Mouse (Mus musculus) cerebellum, adult 18-20 months (tissue): ENCODE data around the gene Fam171a1.
"Not testable (repeated sequence)": the region's sequence is repeated elsewhere in the genome, so short reads cannot be mapped to it uniquely, and the experiment has no call there.

Source experiments
- DNase-seq, 2 experiments: peaks; one replicate each; pipeline ENCODE4 v3.0.0; 2021

The Fam171a1 gene

GRCm38 (mm10) chr2:3113866-3114265, at the start of gene Fam171a1:
Gene Fam171a1, plus strand, starts transcription at chr2:3114224.
- no peak for DNase-seq

DNA sequence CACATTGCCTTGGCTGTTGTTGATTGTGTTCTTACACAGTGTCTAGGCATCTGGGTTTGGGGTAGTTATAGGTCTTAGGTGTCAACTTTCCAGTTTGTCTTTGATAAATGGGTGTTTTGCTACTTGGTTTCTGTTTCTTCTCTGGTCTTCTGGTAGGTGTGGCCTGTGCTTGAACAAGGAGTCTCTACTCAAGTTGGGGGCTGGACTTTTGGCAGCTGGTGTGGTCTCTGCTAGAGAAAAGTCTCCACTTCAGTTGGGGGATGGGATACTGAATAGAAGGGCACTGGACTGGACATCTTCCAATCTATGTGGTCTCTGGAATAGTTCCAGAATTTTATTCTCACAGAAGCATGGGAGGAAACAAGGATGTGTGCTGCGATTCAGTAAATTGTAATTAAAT, 44.9 kb upstream of the Fam171a1 start:
- no peak for DNase-seq

- not testable (repeated sequence) for DNase-seq
Measured at GRCm38 (mm10) chr2:3088361-3088760, 25.7 kb upstream of the Fam171a1 start.

DNA sequence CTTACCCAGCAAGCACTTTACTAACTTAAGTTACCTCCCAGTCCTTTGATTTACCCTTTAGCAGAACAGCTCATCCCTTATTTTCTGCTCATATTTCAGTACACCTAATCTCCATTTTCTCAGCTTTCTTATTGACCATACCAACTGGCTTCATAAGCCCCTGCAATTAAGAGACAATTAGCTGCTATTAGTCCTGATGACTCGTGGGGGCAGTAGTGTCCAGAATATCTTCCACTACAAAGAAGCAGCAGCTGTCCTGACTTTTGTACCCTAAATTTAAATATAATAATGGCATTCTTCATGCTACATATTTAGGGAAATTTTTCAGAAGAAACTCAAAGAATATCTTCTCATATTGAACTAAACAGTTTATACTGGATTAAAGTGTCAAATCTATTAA, 24.8 kb upstream of the Fam171a1 start:
- DNase-seq: peak; percentile 17 to 26

GRCm38 (mm10) chr2:3096101-3096500, 17.9 kb upstream of the Fam171a1 start:
- DNase-seq: no peak

DNA sequence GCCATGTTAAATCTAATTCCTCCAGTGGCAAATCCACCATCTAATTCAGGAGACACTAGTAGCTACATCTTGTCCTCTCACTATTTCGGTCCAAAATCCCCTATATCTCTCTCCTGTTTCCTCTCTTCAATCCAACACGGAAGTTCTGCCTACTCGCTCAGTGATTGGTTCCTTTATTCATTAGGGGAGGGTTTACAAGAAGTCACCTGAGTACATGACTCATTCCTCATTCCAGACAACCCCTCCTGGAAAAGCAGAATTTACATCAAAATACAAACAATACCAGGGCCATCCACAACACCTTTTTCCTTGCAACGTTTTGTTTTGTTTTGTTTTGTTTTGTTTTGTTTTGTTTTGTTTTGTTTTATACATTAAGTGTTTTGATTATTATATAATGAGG, 14.1 kb upstream of the Fam171a1 start:
- no peak for DNase-seq

DNA sequence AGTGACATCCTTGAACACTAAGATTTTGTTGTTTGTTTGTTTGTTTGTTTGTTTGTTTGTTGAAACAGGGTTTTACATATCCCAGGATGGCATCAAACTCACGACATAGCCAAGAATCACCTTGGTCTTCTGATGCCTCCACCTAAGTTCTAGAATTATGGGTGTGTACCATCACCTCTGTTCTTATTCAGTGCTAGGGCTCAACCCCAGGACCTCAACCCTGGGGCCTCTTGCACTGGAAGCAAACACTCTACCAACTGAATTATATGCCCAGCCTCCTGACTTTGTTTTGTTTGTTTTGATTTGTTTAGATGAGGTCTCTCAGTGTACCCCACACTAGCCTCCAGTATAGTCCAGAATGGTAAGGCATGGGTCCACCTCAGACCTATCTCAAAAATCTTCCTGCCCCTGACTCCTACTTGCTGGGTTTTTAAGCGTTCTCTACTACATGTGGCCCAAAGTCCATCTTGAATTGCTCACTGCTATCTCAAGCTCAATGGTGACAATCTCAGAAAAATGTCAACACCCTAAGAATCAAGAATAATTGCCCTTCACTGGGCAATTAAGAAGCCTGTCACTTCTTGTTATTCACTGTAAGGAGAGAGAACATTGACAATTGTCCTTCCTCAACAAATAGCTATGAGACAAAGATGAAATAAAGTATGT, 12.6 kb upstream of the Fam171a1 start:
- DNase-seq: no peak

DNA sequence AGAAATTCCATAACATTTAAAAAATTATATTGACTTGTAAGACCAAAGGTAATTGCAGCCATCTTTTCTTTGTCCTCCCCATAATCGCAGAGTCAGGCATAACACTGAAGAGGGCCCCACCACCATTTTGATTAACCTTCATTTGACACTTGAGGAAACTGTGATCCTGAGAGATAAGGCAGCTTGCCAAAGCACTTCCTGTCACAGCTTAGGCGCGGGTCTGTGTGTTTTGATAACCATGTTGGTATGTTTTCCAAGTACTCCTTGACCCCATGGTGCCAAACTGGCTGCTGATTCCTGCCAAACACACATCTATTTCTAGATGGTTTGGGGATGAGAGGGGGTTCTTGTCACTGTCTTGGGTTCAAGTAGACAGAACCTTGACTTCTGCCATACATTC, 11.7 kb upstream of the Fam171a1 start:
- no peak for DNase-seq

DNA sequence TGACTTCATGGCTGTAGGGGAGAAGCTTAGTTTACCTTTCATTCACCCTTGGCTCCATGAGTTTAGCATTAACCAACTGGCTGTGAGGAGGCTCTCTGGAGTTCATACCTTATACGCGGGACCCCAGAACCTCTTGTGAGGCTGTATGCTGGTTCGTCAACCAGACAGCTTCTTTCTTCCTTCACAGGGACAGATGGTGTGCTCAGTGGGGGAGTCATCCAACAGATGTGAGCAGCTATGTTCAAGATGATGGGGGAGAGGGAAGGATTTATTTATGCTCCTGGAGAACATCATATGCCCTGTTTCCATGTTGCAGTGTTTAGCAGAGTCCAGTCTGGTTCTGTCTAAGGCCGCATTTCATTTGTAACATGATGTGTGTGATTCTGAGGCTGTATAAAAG, 6.6 kb upstream of the Fam171a1 start:
- no peak for DNase-seq

DNA sequence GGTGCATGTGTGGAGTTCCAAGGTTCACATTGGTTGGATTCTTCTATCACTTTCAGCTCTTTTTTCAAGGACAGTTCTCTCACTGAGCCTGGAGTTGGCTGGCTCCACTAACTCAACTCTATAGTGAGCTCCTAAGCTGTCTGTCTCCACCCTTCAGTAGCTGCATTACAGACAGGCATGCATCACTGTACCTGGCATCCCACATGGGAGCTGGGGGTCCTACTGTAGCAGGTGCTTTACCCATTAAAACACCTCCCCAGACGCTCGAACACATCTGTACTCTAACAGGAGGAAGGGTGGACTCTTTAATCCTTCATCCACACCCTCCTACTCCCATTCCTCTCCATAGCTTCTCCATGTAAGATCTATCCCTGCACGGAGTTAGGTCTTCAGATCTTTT, 5.6 kb upstream of the Fam171a1 start:
- DNase-seq: no peak

GRCm38 (mm10) chr2:3108834-3109233, 5.2 kb upstream of the Fam171a1 start:
- DNase-seq: no peak

DNA sequence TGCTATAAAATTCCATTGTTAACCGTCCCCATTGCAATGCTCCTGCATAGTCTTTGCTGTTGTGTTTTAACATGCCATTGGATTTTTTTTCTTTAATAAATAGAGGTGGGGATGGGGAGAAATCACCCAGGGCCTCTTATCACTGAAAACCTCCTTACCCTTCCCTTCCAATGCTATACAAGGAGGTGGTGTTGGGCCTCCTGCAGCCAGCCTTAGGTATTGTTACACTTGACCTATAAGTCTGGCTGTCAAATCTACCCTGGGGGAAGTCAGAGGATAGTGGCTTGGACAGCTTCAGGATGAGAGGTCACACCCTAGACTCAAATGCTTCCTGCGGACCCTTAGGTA, 3.8 kb downstream of the Fam171a1 start:
- DNase-seq: no peak

DNA sequence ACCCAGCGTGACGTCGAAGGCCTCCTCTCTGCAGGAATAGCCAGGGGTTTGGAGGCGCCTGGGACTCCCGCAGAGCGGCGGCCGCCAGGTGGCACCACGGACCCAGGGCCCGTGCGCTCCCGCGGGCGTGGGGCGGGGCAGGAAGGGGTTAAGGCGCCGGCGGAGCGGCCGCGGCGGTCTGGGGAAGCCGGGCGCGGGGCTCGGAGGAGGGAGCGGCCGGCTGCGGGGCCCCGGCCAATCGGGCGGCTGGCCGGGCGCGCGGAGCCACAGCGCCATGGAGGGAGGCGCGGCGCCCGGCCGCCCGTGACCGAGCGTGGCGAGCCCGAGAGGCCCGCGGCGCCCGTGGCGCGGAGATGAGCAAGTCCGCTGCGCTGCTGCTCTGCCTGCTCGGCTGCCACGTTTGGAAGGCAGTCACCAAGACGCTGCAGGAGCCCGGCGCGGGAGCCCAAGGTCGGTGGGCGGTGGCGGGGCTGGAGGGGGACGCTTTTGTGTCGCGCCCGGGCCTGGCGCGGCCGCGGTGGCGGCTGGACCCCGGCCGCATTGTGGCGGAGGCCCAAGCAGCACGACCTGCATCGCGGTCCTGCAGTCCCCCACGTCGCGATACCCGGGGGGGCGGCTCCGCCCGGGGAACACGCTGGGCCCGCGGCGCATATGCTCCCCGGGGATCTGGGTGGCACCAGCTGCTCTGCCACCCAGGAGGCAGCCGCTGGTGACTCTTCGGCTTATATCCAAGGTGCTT, 4.3 kb downstream of the Fam171a1 start:
- DNase-seq: peak; percentile 83 to 91

DNA sequence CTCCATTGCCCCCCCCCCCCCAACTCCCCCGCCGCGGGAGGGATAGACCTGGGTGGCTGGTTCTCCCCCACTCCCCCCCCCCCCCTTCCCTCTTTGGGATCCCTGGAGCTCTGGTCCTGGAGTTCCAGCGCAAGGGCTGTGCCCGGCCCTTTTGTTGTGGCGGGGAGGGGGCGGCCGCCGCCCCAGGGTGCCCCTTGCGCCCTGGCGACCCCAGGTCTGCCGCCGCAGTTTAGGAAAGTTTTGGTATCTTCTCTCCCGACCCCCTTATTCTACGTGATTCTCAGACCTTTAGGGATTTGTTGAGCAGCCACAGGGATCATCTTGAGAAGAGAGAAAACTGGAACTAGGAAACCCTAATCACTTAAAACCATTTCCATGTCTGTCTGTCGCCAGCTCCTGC, 4.9 kb downstream of the Fam171a1 start:
- peak in 1 of 2 experiments; percentile 14 for DNase-seq

DNA sequence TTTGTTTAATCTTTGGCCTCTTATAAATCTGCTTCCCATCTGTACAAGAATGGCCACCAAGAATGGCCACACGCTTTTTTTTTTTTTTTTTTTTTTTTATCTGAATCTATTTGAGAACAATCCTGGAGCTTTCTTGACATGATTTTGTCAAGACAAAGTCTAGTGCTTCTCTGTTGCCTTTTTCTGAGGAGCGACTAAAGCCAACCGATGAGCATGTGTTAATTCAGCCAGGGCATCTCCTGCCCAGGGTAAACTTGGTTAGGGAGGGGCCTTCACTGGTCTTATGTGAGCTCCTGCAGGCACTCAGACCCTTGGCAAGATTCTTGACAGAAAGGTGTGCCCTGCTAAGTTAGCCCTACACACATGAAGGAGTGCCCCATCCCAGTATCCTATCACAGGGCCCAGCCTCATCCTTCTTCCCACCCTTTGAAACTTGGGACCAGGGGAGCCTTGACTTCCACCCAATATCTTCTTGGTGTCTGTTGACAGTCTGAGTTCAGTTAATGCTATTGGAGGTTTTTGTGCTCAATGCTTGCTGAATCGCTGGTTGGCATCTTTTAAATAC, 5.4 kb downstream of the Fam171a1 start:
- peak in 1 of 2 experiments; percentile 22 for DNase-seq

DNA sequence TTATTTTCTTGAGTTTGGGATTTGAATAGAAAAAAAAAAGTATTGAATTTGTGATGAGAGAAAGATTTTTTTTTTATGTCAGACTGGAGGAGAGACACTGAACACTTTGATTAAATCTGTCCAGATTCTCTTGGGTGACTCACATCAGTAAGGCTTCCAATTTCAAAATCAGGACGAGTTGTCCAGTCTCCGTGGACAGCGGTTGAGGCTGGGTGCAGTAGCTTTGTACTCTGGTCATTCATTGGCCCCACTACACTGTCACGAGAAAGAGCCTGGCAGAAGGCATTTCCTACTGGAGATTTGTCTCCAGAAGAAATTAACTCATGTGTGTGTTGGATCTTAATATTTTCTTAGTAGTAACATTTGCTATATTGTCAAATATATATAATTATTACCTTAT, 8.5 kb downstream of the Fam171a1 start:
- DNase-seq: no peak

GRCm38 (mm10) chr2:3127256-3127883, 13.3 kb downstream of the Fam171a1 start:
- no peak for DNase-seq

DNA sequence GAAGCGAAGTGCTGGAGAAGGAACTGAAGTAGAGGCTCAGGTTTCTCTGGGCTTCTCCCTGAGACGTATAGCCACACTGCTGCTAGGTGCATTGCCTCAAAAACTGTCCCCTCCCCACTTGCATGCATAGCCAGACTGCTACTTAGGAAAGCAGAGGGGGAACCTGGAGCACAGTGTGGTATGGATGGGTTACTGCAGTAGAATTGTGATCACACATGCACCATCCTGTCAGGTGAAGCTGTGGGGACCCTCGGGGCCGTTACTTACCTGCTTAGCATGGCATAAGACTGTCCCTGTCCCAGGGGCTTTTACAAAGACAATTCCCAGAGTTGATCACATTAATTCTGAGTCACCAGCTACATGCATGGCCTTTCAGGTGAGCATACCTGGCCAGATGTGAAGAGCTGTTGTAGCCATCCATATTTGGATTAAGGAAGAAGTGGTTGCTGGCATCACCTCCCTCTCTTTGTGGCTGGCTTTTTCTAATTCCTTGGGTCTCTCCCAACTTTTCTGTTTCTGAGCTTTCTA, 14.4 kb downstream of the Fam171a1 start:
- DNase-seq: no peak

GRCm38 (mm10) chr2:3128910-3129309, 14.9 kb downstream of the Fam171a1 start:
- DNase-seq: no peak

GRCm38 (mm10) chr2:3132473-3132872, 18.4 kb downstream of the Fam171a1 start:
- DNase-seq: peak in 1 of 2 experiments; percentile 28

DNA sequence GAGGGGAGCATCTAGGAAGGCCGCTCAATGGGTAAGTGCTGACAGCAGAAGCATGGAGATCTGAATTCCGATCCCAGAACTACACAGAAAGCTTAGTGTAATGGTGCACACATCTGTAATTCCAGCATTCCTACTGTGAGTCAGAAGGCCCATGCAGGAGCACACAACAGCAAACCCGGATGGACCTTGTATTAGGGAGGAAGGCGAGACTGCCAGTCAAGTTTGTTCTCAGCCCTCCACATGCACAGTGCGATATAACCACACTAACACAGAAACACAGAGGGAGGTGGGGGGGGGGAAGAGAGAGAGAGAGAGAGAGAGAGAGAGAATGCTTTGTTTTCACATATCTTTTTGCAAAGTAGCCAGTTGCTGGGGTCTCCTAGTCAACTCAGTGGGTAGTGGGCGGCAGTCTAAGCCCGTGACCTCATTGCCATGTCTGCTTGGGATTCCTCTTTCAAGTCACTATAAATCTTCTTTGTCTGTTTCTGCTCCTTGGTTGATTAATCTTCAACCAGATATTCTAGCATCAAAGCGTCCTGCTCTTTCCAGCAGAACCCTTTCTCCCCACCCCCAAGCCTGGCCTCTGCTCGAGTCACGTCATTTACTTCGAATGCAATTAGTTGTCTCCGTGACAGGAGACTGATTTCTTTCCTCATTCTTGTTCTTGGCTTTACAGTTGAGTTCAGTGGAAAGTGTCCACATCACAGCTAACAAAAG, 20.7 kb downstream of the Fam171a1 start:
- DNase-seq: no peak

DNA sequence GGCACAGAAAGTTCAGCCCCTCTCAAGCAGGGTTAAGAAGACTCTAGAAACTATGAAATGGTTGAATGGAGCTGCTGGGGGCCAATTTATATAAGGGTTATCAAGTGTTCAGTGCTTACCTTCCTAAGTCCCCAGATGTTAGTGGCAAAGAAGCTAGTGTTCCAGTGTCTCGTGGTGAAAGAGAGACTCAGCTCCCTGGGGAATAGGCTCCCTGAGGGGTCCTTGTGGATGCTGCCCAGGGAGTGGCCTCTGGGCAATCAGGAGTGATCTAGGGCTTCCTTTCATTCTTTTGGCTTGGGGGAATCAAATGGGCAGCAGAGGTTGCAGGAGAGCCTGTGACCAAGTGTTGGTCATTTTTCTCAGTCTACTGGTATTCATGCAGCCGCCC, 21.3 kb downstream of the Fam171a1 start:
- DNase-seq: no peak

DNA sequence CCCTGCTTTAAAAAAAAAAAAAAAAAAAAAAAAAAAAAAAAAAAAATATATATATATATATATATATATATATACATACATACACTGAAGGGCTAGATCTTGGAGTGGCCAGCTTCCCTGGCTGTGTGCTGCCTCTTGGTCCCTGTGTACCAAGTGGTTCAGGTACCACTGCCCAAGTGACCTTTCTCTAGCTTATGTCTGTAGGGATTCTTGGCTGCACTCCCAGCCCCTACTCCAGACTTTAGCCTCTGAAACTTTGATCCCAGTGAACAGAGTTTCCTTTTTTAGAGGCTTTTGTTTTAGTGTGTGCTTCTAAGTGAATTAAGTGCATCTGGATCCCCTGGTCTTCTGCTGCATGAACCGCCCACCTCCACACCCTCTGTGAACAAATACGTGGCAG, 24.3 kb downstream of the Fam171a1 start:
- DNase-seq: no peak
